Mouse (Mus musculus) CH12.LX (cell line): Measurements from ENCODE around the gene Ank2.

Experiments
- CTCF ChIP-seq, 2 experiments: IDR thresholded peaks in 1 of 2; conservative IDR thresholded peaks in 1 of 2; 2 replicates each; pipeline ENCODE4 v1.5.1; 2011 to 2012; ENCODE audit warnings: low read depth in 2 of 2, low read length in 2 of 2, improper control_type of control experiment in 1 of 2, inconsistent platforms in 1 of 2, mild to moderate bottlenecking in 1 of 2, moderate library complexity in 1 of 2
- EP300 ChIP-seq: IDR thresholded peaks from 2 replicates; pipeline ENCODE4 v1.6.1; 2011; ENCODE audit warnings: low read length, improper control_type of control experiment
- ETS1 ChIP-seq: conservative IDR thresholded peaks from 2 replicates; pipeline ENCODE4 v1.6.1; 2012; ENCODE audit warnings: low read depth, mild to moderate bottlenecking, inconsistent platforms, low read length, improper control_type of control experiment, moderate library complexity
- IRF4 ChIP-seq: IDR thresholded peaks from 2 replicates; pipeline ENCODE4 v1.6.1; 2014; ENCODE audit warnings: low read depth, mild to moderate bottlenecking, inconsistent platforms, low read length, improper control_type of control experiment
- MAFK ChIP-seq: IDR thresholded peaks from 2 replicates; pipeline ENCODE4 v1.6.1; 2011; ENCODE audit warnings: low read length, improper control_type of control experiment; ENCODE audit not compliant: insufficient replicate concordance
- MAZ ChIP-seq: IDR thresholded peaks from 2 replicates; pipeline ENCODE4 v1.6.1; 2012; ENCODE audit warnings: low read depth, mild to moderate bottlenecking, inconsistent platforms, low read length, improper control_type of control experiment, moderate library complexity
- MXI1 ChIP-seq: IDR thresholded peaks from 2 replicates; pipeline ENCODE4 v1.6.1; 2011; ENCODE audit warnings: mild to moderate bottlenecking, low read depth, low read length, improper control_type of control experiment
- MYC ChIP-seq: IDR thresholded peaks from 2 replicates; pipeline ENCODE4 v1.6.1; 2011; ENCODE audit warnings: low read depth, mild to moderate bottlenecking, improper control_type of control experiment, low read length
- NELFE ChIP-seq: IDR thresholded peaks from 2 replicates; pipeline ENCODE4 v1.6.1; 2011; ENCODE audit warnings: low read depth, low read length, improper control_type of control experiment
- POLR2A ChIP-seq: IDR thresholded peaks from 2 replicates; pipeline ENCODE4 v1.6.1; 2011; ENCODE audit warnings: low read depth, mild to moderate bottlenecking, improper control_type of control experiment, low read length
- RCOR1 ChIP-seq: conservative IDR thresholded peaks from 2 replicates; pipeline ENCODE4 v1.6.1; 2012; ENCODE audit warnings: low read depth, mild to moderate bottlenecking, inconsistent platforms, low read length, improper control_type of control experiment
- TCF12 ChIP-seq: IDR thresholded peaks from 2 replicates; pipeline ENCODE4 v1.6.1; 2014; ENCODE audit warnings: low read depth, mild to moderate bottlenecking, inconsistent platforms, low read length, improper control_type of control experiment
- ZKSCAN1 ChIP-seq: IDR thresholded peaks from 2 replicates; pipeline ENCODE4 v1.6.1; 2012; ENCODE audit warnings: low read depth, inconsistent platforms, low read length, improper control_type of control experiment, borderline replicate concordance
- ZNF384 ChIP-seq: IDR thresholded peaks from 2 replicates; pipeline ENCODE4 v1.6.1; 2012; ENCODE audit warnings: low read depth, low read length, improper control_type of control experiment, inconsistent platforms

DNA sequence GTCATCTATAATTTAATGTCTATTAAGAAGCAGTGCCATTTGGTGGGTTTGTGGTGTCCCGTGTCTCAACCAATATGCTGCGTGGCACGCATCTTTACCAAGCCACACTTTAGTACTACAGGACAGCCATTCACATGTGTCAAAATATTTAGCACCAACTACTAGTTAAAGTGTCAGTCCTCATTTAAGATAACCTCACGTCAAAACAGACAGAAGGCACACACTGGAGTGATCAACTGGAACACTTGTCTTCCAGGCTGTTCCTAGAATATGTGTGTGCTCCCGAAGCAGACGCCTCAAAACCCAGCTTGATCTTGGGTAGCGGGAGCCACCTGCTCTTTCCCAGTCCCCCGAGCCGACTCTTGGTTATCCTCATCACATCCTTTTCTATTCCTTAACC, 101.4 kb downstream of the Ank2 start:
- no peak for TF ChIP-seq EP300
- TF ChIP-seq POLR2A, result no peak
- no peak for TF ChIP-seq CTCF (conservative IDR thresholded peaks at IDR 0.05 in 1 of 2, IDR thresholded peaks at IDR 0.05 in 1 of 2; ENCODE audit: low read depth in 2 of 2, low read length in 2 of 2)
- TF ChIP-seq ZNF384, result no peak
- no peak for TF ChIP-seq MXI1
- no peak for TF ChIP-seq ZKSCAN1
- no peak for TF ChIP-seq MAZ
- no peak for TF ChIP-seq RCOR1
- TF ChIP-seq NELFE, result no peak
- TF ChIP-seq ETS1, result no peak
- TF ChIP-seq IRF4, result no peak
- TF ChIP-seq MAFK, result no peak
- TF ChIP-seq MYC, result no peak
- no peak for TF ChIP-seq TCF12
